Mouse (Mus musculus) limb, embryonic 12.5 days (tissue): ENCODE results near the gene Parvg. TPM values are rescaled to one million over a fixed set of nuclear protein-coding genes. Genes with fewer than 3 reads are reported as not detected.
"Not testable (repeated sequence)": the region's sequence is repeated elsewhere in the genome, so short reads cannot be mapped to it uniquely, and the experiment has no call there.

Source experiments
- ATAC-seq: fragments of 200-750 bp; cut with Nextera tagmentation; 2 replicates; pipeline ENCODE4 v1.8.0; 2017; ENCODE audit warnings: low read depth, moderate TSS enrichment; ENCODE audit not compliant: insufficient number of reproducible peaks, insufficient read depth, low FRiP score, low TSS enrichment
- H3K27ac ChIP-seq: fragments of 300-500 bp; sonication (generic); 2 replicates; pipeline ENCODE4 v1.5.1; 2016; ENCODE audit warnings: mild to moderate bottlenecking, moderate library complexity
- H3K27me3 ChIP-seq: fragments of 300-500 bp; sonication (generic); 2 replicates; pipeline ENCODE4 v1.6.1; 2016; ENCODE audit warnings: mild to moderate bottlenecking, moderate library complexity
- H3K36me3 ChIP-seq: fragments of 300-500 bp; sonication (generic); 2 replicates; pipeline ENCODE4 v1.6.1; 2016; ENCODE audit warnings: mild to moderate bottlenecking, moderate library complexity
- H3K4me1 ChIP-seq: fragments of 300-500 bp; sonication (generic); replicated peaks from 2 replicates; pipeline ENCODE4 v1.6.1; 2016
- H3K4me2 ChIP-seq: fragments of 300-500 bp; sonication (generic); 2 replicates; pipeline ENCODE4 v1.6.1; 2016; ENCODE audit warnings: mild to moderate bottlenecking, moderate library complexity
- H3K4me3 ChIP-seq: fragments of 300-500 bp; sonication (generic); replicated peaks from 2 replicates; pipeline ENCODE4 v1.5.1; 2016; ENCODE audit warnings: mild to moderate bottlenecking
- H3K9ac ChIP-seq: fragments of 300-500 bp; sonication (generic); replicated peaks from 2 replicates; pipeline ENCODE4 v1.6.1; 2016; ENCODE audit warnings: mild to moderate bottlenecking, moderate library complexity
- H3K9me3 ChIP-seq: fragments of 300-500 bp; sonication (generic); 2 replicates; pipeline ENCODE4 v1.6.1; 2016; ENCODE audit warnings: mild to moderate bottlenecking, moderate library complexity
- WGBS: fragments of 180-500 bp; shearing (Covaris S2); methylation state at CpG from one replicate; pipeline ENCODE4 v1.1.7; 2016; 5-methylcytosine and 5-hydroxymethylcytosine counted together
- polyA plus RNA-seq: library from polyadenylated mRNA; unstranded; fragments of >200 nt; fragmentation: Nextera tagmentation; extraction: Ambion mirVana; gene quantifications from 2 replicates; pipeline ENCODE4 v1.2.1, GENCODE M21; 2016

Gene Parvg
- polyA plus RNA-seq, result 0.84 and 1.2 TPM in 2 replicates

- H3K27ac ChIP-seq, result no peak within 1 kb of the TSS
- no peak within 1 kb of the TSS for H3K4me2 ChIP-seq
- H3K9ac ChIP-seq, result no peak within 1 kb of the TSS
- H3K4me3 ChIP-seq, result no peak within 1 kb of the TSS
- peaks cover 11% of the 10 kb centered on the region; the same call in 1 of the 2 replicates for H3K4me1 ChIP-seq
- H3K27me3 ChIP-seq, result no peaks in the 10 kb centered on the region
- ATAC-seq, result no peak
- H3K9me3 ChIP-seq, result no peaks in the 10 kb centered on the region
- no peaks in the 10 kb centered on the region for H3K36me3 ChIP-seq
- WGBS, result 79% methylated on average over 10 of the region's 10 CpGs
These were observed at the start of gene Parvg for GRCm38 (mm10) chr15:84323966-84324869. Gene Parvg (plus strand): TSS chr15:84324026.

- 83% methylated on average over 4 of the region's 4 CpGs for WGBS
- no peak overlapping the region for H3K4me2 ChIP-seq
These were observed 47.8 kb upstream of the Parvg start for GRCm38 (mm10) chr15:84276066-84276465.

GRCm38 (mm10) chr15:84278091-84278490, 45.7 kb upstream of the Parvg start:
- Histone ChIP-seq H3K9ac (no peak overlapping the region), H3K4me3 (no peak overlapping the region), H3K4me1 (no peaks in the 10 kb centered on the region), H3K4me2 (no peak overlapping the region), H3K27me3 (no peaks in the 10 kb centered on the region), H3K27ac (no peak overlapping the region), H3K9me3 (no peaks in the 10 kb centered on the region), H3K36me3 (peaks cover 7% of the 10 kb centered on the region)
- WGBS, result 89% methylated on average over 7 of the region's 7 CpGs
- no peak for ATAC-seq

More at GRCm38 (mm10) chr15:84276066-84276465, 47.8 kb upstream of the Parvg start:
- H3K4me3 ChIP-seq, result no peak overlapping the region
- peaks cover 7% of the 10 kb centered on the region for H3K36me3 ChIP-seq
- H3K9me3 ChIP-seq, result no peaks in the 10 kb centered on the region
- ATAC-seq, result no peak
- H3K27me3 ChIP-seq, result no peaks in the 10 kb centered on the region
- H3K9ac ChIP-seq, result no peak overlapping the region
- H3K4me1 ChIP-seq, result no peaks in the 10 kb centered on the region
- H3K27ac ChIP-seq, result no peak overlapping the region

- H3K4me3 ChIP-seq, result no peak overlapping the region
- H3K9ac ChIP-seq, result no peak overlapping the region
- no peaks in the 10 kb centered on the region for H3K27me3 ChIP-seq
- H3K36me3 ChIP-seq, result peaks cover 7% of the 10 kb centered on the region
- no peak overlapping the region for H3K4me2 ChIP-seq
- no peak overlapping the region for H3K27ac ChIP-seq
- ATAC-seq, result no peak
- WGBS, result 69% methylated on average over 7 of the region's 7 CpGs
- H3K9me3 ChIP-seq, result no peaks in the 10 kb centered on the region
- no peaks in the 10 kb centered on the region for H3K4me1 ChIP-seq
These were observed 45.2 kb upstream of the Parvg start for GRCm38 (mm10) chr15:84278656-84279055.

GRCm38 (mm10) chr15:84280309-84280708, 43.5 kb upstream of the Parvg start:
- no peaks in the 10 kb centered on the region for H3K27me3 ChIP-seq
- H3K36me3 ChIP-seq, result no peaks in the 10 kb centered on the region
- no peak overlapping the region for H3K27ac ChIP-seq
- H3K9me3 ChIP-seq, result no peaks in the 10 kb centered on the region; the same call in 1 of the 2 replicates
- no peak overlapping the region for H3K9ac ChIP-seq
- 90% methylated on average over 8 of the region's 8 CpGs for WGBS
- H3K4me3 ChIP-seq, result no peak overlapping the region
- no peaks in the 10 kb centered on the region for H3K4me1 ChIP-seq
- ATAC-seq, result no peak
- no peak overlapping the region for H3K4me2 ChIP-seq

GRCm38 (mm10) chr15:84280712-84281347, 43.0 kb upstream of the Parvg start:
- no peak overlapping the region for H3K4me2 ChIP-seq
- no peaks in the 10 kb centered on the region for H3K27me3 ChIP-seq
- no peaks in the 10 kb centered on the region; the same call in 1 of the 2 replicates for H3K9me3 ChIP-seq
- 87% methylated on average over 11 of the region's 11 CpGs for WGBS
- no peak overlapping the region for H3K27ac ChIP-seq
- no peaks in the 10 kb centered on the region for H3K4me1 ChIP-seq
- H3K36me3 ChIP-seq, result no peaks in the 10 kb centered on the region
- no peak overlapping the region for H3K9ac ChIP-seq
- no peak for ATAC-seq
- no peak overlapping the region for H3K4me3 ChIP-seq

- no peaks in the 10 kb centered on the region for H3K4me1 ChIP-seq
- no peaks in the 10 kb centered on the region for H3K27me3 ChIP-seq
- H3K9me3 ChIP-seq, result no peaks in the 10 kb centered on the region; the same call in 1 of the 2 replicates
- 78% methylated on average over 20 of the region's 20 CpGs for WGBS
- no peak overlapping the region for H3K4me3 ChIP-seq
- no peak overlapping the region for H3K9ac ChIP-seq
- ATAC-seq, result no peak
- H3K27ac ChIP-seq, result no peak overlapping the region
- no peak overlapping the region for H3K4me2 ChIP-seq
- H3K36me3 ChIP-seq, result no peaks in the 10 kb centered on the region
These were observed 41.4 kb upstream of the Parvg start for GRCm38 (mm10) chr15:84282206-84283085.

GRCm38 (mm10) chr15:84284059-84284458, 39.8 kb upstream of the Parvg start:
- no peaks in the 10 kb centered on the region for H3K27me3 ChIP-seq
- no peak overlapping the region for H3K27ac ChIP-seq
- H3K4me3 ChIP-seq, result no peak overlapping the region
- H3K9ac ChIP-seq, result no peak overlapping the region
- no peaks in the 10 kb centered on the region for H3K36me3 ChIP-seq
- ATAC-seq, result no peak
- peaks cover 4% of the 10 kb centered on the region; the same call in 1 of the 2 replicates for H3K4me1 ChIP-seq
- no peaks in the 10 kb centered on the region; the same call in 1 of the 2 replicates for H3K9me3 ChIP-seq
- WGBS, result 66% methylated on average over 5 of the region's 5 CpGs
- H3K4me2 ChIP-seq, result no peak overlapping the region

- Histone ChIP-seq H3K9ac (no peak overlapping the region), H3K4me1 (peaks cover 4% of the 10 kb centered on the region; the same call in 1 of the 2 replicates), H3K27ac (no peak overlapping the region), H3K4me3 (no peak overlapping the region), H3K27me3 (no peaks in the 10 kb centered on the region), H3K4me2 (no peak overlapping the region), H3K36me3 (no peaks in the 10 kb centered on the region), H3K9me3 (no peaks in the 10 kb centered on the region; the same call in 1 of the 2 replicates)
- WGBS, result 66% methylated on average over 7 of the region's 7 CpGs
- ATAC-seq, result no peak
These were observed 38.4 kb upstream of the Parvg start for GRCm38 (mm10) chr15:84285453-84285852.

GRCm38 (mm10) chr15:84288953-84289352, 34.9 kb upstream of the Parvg start:
- not testable (repeated sequence) for H3K9ac ChIP-seq, ATAC-seq, H3K4me3 ChIP-seq, H3K9me3 ChIP-seq, H3K27ac ChIP-seq, H3K36me3 ChIP-seq, H3K27me3 ChIP-seq, H3K4me1 ChIP-seq, H3K4me2 ChIP-seq
- WGBS, result 83% methylated on average over 1 of the region's 1 CpGs
